Mouse (Mus musculus) hindbrain, embryonic 16.5 days (tissue): Measurements from ENCODE around the gene Fam19a4. TPM values are rescaled to one million over a fixed set of nuclear protein-coding genes. Genes with fewer than 3 reads are reported as not detected.

Experiments used
- ATAC-seq: fragments of 200-750 bp; cut with Nextera tagmentation; 2 replicates; pipeline ENCODE4 v1.8.0; 2017; ENCODE audit warnings: moderate TSS enrichment, moderate library complexity
- H3K27ac ChIP-seq: fragments of 300-500 bp; sonication (generic); 2 replicates; pipeline ENCODE4 v1.5.1; 2014; ENCODE audit warnings: low read depth, mild to moderate bottlenecking, control low read depth, low read length, moderate library complexity
- H3K27me3 ChIP-seq: fragments of 300-500 bp; sonication (generic); replicated peaks from 2 replicates; pipeline ENCODE4 v1.6.1; 2014; ENCODE audit warnings: low read length; ENCODE audit not compliant: control insufficient read depth, insufficient read depth
- H3K36me3 ChIP-seq: fragments of 300-500 bp; sonication (generic); 2 replicates; pipeline ENCODE4 v1.6.1; 2014; ENCODE audit warnings: mild to moderate bottlenecking, low read length, moderate library complexity, mixed read lengths; ENCODE audit not compliant: control insufficient read depth, insufficient read depth
- H3K4me1 ChIP-seq: fragments of 300-500 bp; sonication (generic); 2 replicates; pipeline ENCODE4 v1.6.1; 2014; ENCODE audit warnings: low read depth, low read length; ENCODE audit not compliant: control insufficient read depth, insufficient read depth
- H3K4me2 ChIP-seq: fragments of 300-500 bp; sonication (generic); 2 replicates; pipeline ENCODE4 v1.6.1; 2014; ENCODE audit warnings: mild to moderate bottlenecking, low read length, control low read depth, moderate library complexity
- H3K4me3 ChIP-seq: fragments of 300-500 bp; sonication (generic); 2 replicates; pipeline ENCODE4 v1.5.1; 2014; ENCODE audit warnings: mild to moderate bottlenecking, low read length, control low read depth, moderate library complexity
- H3K9ac ChIP-seq: fragments of 300-500 bp; sonication (generic); 2 replicates; pipeline ENCODE4 v1.6.1; 2014; ENCODE audit warnings: low read depth, mild to moderate bottlenecking, control low read depth, low read length, moderate library complexity
- H3K9me3 ChIP-seq: fragments of 300-500 bp; sonication (generic); 2 replicates; pipeline ENCODE4 v1.6.1; 2014; ENCODE audit warnings: mild to moderate bottlenecking, low read length, moderate library complexity; ENCODE audit not compliant: control insufficient read depth
- WGBS: fragments of 180-500 bp; shearing (Covaris S2); extraction: QIAGEN DNeasy Blood & Tissue Kit; methylation state at CpG from one replicate; pipeline ENCODE4 v1.1.7; 2014; 5-methylcytosine and 5-hydroxymethylcytosine counted together
- polyA plus RNA-seq: library from polyadenylated mRNA; unstranded; fragments of >200 nt; fragmentation: Nextera tagmentation; extraction: Ambion mirVana; gene quantifications from 2 replicates; pipeline ENCODE4 v1.2.1, GENCODE M21; 2015

Fam19a4 gene
- polyA plus RNA-seq: 3.2 and 3.4 TPM in 2 replicates

DNA sequence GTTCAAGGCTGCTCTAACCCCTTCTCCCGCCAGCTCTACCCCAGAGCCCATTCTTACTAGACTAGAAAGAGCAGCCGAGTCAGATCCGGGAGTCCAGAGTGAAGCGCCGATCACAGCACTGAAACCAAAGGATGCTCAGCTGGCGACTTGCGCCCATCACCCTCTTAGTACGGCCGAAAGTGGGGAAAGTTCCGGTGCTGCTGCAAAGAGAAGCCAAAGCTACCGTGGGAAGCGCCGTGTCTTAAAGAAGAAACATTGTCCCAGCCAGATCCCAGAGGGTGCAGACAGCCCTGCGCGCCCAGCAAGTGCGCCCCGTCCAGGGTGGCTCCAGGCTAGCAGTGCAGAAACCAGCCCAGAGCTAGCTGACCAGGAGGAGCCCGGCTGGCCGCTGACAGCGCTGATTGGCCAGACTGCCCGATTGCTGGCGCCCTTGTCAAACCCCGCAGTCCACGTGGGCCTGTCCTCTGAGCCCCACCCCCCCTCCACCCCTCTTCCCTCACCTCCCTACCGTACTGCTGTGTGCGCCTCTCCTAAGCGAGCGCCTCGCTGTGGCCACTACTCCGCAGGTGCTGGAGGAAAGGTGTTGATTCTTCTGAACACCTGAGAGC is at the start of gene Fam19a4:
Gene Fam19a4, minus strand, starts transcription at position 340 of the 608 bp plus-strand sequence.
- H3K36me3 ChIP-seq: no peaks in the 10 kb centered on the region
- peaks cover 5% of the 10 kb centered on the region for H3K27me3 ChIP-seq
- peaks cover 11% of the 10 kb centered on the region for H3K4me1 ChIP-seq
- H3K4me2 ChIP-seq: peak within 1 kb of the TSS; percentile 74
- peak; percentile 85 for ATAC-seq
- under 1% methylated on average over 26 of the region's 30 CpGs for WGBS
- no peaks in the 10 kb centered on the region for H3K9me3 ChIP-seq
- no peak within 1 kb of the TSS for H3K27ac ChIP-seq
- peak within 1 kb of the TSS; percentile 45 for H3K4me3 ChIP-seq
- H3K9ac ChIP-seq: peak within 1 kb of the TSS; percentile 36

DNA sequence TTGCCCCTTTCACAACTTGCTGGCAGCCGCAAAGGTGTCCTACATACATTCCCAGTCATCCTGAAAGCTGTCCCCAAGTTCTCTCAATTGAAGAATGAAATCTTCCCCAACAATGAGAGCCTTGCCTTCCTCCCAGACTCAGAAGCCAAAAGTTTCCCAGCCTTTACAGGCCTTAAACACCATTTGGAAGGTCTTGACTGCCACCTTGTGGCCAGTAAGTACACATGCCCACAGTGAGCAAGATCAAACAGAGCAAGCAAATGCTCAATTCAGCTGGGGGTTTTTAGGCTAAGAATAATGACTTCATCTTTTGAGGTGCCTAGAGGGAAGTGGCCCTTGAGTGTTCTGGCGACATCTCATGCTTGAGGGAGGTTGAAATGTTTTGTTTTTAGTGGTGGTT is 46.6 kb upstream of the Fam19a4 start:
- Histone ChIP-seq H3K27ac (no peak overlapping the region), H3K27me3 (no peaks in the 10 kb centered on the region; the same call in 1 of the 2 replicates), H3K4me1 (peaks cover 6% of the 10 kb centered on the region; the same call in 1 of the 2 replicates), H3K9me3 (no peaks in the 10 kb centered on the region), H3K4me3 (no peak overlapping the region), H3K9ac (no peak overlapping the region), H3K4me2 (no peak overlapping the region), H3K36me3 (peaks cover 2% of the 10 kb centered on the region; the same call in 1 of the 2 replicates)
- 22% methylated on average over 2 of the region's 2 CpGs for WGBS
- ATAC-seq: peak; percentile 79

DNA sequence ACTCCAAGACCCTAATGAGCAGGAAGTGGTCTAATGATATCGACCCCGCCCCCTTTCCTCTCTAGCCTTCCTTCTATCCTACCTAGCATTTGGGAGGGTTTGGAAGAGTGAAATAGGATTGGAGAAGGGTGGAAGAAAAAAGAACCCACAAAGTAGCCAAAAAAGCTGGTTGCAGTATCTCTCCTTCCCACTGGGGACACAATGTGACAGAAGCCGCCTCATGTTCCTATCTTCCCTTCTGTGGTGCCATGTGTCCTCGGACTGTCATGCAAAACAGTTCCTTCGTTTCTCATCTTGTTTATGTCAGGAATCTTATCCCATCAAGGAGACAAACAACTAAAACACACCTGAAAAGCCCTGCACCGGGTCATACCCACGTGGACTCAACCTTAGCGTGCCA is 45.9 kb upstream of the Fam19a4 start:
- no peak for ATAC-seq
- Histone ChIP-seq H3K27me3 (no peaks in the 10 kb centered on the region; the same call in 1 of the 2 replicates), H3K4me1 (peaks cover 7% of the 10 kb centered on the region; the same call in 1 of the 2 replicates), H3K36me3 (no peaks in the 10 kb centered on the region), H3K4me2 (no peak overlapping the region), H3K9ac (no peak overlapping the region), H3K27ac (no peak overlapping the region), H3K4me3 (no peak overlapping the region), H3K9me3 (no peaks in the 10 kb centered on the region)
- WGBS: 84% methylated on average over 8 of the region's 8 CpGs

DNA sequence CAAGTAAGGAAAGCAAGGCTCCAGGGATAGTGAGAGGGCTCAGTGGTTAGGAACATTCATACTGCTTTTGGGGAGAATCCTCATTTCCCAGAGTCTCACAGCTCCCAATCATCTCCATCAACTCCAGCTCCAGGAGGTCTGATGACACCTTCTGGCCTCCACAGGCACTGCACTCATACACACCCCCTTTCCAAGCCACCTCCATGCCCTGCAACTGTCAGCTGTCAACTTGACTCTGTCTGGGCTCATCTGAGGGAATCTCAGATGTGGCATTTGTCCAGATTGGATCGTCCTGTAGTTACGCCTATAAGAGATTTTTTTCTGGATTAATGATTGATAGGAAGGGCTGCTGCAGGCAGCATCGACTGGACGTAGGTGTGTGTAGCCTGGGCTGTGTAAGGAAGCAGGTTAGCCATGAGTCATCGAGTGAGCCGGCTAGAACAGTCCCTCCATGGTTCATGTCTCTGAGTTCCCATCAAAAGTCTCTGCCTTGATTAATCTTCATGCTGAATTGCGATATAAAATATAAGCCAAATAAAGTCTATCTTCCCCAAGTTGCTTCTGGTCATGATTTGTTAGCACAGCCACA is 44.1 kb upstream of the Fam19a4 start:
- Histone ChIP-seq H3K4me1 (peaks cover 7% of the 10 kb centered on the region; the same call in 1 of the 2 replicates), H3K9ac (no peak overlapping the region), H3K9me3 (no peaks in the 10 kb centered on the region), H3K4me3 (no peak overlapping the region), H3K27me3 (no peaks in the 10 kb centered on the region; the same call in 1 of the 2 replicates), H3K4me2 (no peak overlapping the region), H3K36me3 (no peaks in the 10 kb centered on the region), H3K27ac (no peak overlapping the region)
- no peak for ATAC-seq
- 79% methylated on average over 7 of the region's 7 CpGs for WGBS

DNA sequence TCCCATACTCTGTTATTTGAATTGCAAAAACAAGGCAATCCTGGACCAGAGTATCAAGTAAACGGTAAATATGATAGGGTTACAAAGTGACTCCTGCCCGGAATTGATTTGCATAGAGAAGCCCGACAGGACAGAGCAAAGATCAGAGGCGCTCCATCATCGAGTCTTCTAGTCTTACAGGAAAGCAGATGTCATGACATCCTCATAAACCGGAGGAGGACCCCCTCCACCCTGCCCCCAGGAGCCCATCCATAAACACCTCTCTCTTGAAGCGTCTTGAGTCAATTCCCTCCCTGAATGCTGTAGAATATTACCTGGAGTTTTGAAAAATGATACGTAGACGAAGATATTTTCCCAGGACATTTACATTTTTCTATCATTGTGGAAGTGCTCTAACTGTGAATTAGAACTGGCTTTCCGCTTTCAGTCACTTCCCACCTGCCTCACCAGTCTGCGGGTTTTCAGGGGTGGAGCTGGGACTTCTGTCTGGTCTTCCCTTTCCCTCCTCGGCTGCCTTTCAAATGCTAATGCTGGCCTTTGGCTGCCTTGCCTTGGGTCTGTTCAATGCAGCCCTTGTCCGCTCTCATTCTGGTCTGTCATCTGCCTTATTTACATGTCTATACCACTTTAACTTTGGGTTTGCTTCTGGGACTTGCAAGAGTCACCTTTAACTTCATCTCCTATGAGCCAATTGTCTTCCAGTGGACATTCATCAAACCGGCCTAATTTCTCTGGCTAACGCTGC is 41.9 kb upstream of the Fam19a4 start:
- no peak overlapping the region for H3K27ac ChIP-seq
- H3K9ac ChIP-seq: 0 out of 2 replicates have a peak overlapping the region, but pooled peaks have one; percentile 14
- peak; percentile 61; the same call in 1 of the 2 replicates for ATAC-seq
- H3K4me1 ChIP-seq: peaks cover 7% of the 10 kb centered on the region; the same call in 1 of the 2 replicates
- 5% methylated on average over 15 of the region's 15 CpGs for WGBS
- no peaks in the 10 kb centered on the region for H3K9me3 ChIP-seq
- no peaks in the 10 kb centered on the region; the same call in 1 of the 2 replicates for H3K27me3 ChIP-seq
- no peak overlapping the region for H3K4me3 ChIP-seq
- H3K4me2 ChIP-seq: peak overlapping the region; percentile 10; the same call in 1 of the 2 replicates
- no peaks in the 10 kb centered on the region for H3K36me3 ChIP-seq

DNA sequence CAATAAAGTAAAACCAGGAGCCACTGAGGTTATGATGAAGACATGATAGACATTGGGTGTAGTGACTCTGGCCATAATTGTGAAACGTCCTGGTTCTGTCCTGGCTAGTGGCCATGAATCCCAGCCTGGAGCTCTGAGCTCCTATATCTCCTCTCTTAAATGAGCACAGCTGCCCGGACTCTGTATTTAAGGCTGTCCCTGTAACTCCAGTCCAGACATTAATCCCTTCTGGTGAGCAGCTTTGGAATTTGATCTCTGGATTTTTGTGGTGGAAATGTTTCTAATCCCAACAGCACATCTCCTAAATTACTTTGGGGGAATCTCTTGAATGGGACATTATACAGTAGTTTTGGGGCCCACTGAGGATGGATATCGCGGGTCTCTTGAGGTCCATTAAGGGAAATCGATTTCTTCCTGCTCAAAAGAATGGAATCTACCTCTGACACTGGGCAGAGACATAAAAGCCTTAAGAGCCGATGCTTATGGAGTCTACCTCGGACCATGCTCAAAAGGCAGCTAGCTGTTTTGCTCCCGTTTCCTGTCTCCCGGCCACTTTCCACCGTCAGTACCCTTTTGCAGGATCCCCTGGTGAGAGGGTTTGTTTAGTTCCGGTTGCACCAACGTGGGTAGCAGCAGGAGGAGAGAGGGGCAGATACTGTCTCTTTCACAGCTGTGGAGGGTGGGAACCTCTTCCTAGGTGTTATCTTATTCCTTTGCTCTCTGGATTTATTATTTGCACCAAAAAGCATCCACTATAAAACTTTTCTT is 41.2 kb upstream of the Fam19a4 start:
- H3K27me3 ChIP-seq: no peaks in the 10 kb centered on the region; the same call in 1 of the 2 replicates
- no peak overlapping the region for H3K9ac ChIP-seq
- 0 out of 2 replicates have a peak overlapping the region, but pooled peaks have one; percentile 10 for H3K4me2 ChIP-seq
- H3K4me3 ChIP-seq: no peak overlapping the region
- H3K36me3 ChIP-seq: no peaks in the 10 kb centered on the region
- ATAC-seq: no peak
- no peak overlapping the region for H3K27ac ChIP-seq
- H3K9me3 ChIP-seq: no peaks in the 10 kb centered on the region
- WGBS: 20% methylated on average over 12 of the region's 12 CpGs
- peaks cover 7% of the 10 kb centered on the region; the same call in 1 of the 2 replicates for H3K4me1 ChIP-seq

DNA sequence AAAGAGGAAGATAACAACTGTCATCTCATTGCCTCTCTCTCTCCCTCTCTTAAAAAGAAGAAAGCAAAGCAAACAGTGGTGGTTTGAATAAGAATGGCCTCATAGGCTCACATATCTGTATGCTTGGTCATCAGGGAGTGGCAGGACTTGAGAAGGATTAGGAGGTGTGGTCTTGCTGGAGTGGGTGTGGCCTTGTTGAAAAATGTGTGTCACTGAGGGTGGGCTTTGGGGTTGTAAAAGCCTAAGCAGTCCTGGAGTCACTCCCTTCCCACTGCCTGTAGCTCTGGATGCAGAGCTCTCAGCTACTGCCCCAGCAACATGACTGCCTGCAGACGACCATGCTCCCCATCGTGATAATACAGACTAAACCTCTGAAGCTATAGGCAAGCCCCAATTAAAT is 22.1 kb upstream of the Fam19a4 start:
- no peak overlapping the region for H3K9ac ChIP-seq
- no peaks in the 10 kb centered on the region for H3K27me3 ChIP-seq
- no peaks in the 10 kb centered on the region for H3K9me3 ChIP-seq
- H3K36me3 ChIP-seq: no peaks in the 10 kb centered on the region
- H3K4me3 ChIP-seq: no peak overlapping the region
- no peak overlapping the region for H3K4me2 ChIP-seq
- H3K4me1 ChIP-seq: no peaks in the 10 kb centered on the region
- 89% methylated on average over 2 of the region's 2 CpGs for WGBS
- no peak overlapping the region for H3K27ac ChIP-seq
- no peak for ATAC-seq

DNA sequence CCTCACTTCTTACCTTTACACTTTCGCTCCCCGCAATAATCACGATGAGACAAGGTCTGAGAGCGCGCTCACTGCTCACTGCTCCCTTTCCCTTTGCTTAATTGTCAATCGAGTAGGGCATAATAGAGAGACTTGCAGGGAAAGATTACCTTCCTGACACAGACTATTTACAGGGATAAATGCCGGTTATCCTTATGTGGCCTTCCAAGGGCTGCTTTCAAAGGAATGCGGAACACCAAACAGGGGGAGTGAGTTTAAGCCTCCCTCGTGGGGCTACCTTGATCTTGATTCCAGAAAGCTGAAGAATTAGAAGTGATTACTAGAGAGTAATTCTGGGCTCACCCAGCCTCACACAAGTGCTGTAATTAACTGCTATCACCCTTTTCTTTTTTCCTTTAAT is 19.8 kb upstream of the Fam19a4 start:
- H3K36me3 ChIP-seq: no peaks in the 10 kb centered on the region
- no peak overlapping the region for H3K27ac ChIP-seq
- no peaks in the 10 kb centered on the region for H3K9me3 ChIP-seq
- H3K9ac ChIP-seq: no peak overlapping the region
- H3K4me3 ChIP-seq: no peak overlapping the region
- 48% methylated on average over 9 of the region's 9 CpGs for whole genome bisulfite sequencing
- H3K27me3 ChIP-seq: no peaks in the 10 kb centered on the region
- no peaks in the 10 kb centered on the region for H3K4me1 ChIP-seq
- H3K4me2 ChIP-seq: no peak overlapping the region
- no peak for ATAC-seq
